Mouse (Mus musculus) CH12.LX (cell line): ENCODE measurements around the gene Hist1h3e. TPM values are rescaled to one million over a fixed set of nuclear protein-coding genes. Genes with fewer than 3 reads are reported as not detected.
A peak's percentile ranks its signal among the peaks of the same experiment; 100 is the strongest.

Source experiments
- DNase-seq: peaks from one replicate; pipeline ENCODE4 v3.0.0-alpha.2; 2013; ENCODE audit errors: extremely low read depth
- H3K27ac ChIP-seq: 2 replicates; pipeline ENCODE4 v1.5.1; 2012; ENCODE audit warnings: low read depth, mild to moderate bottlenecking, control low read depth, moderate library complexity; ENCODE audit not compliant: insufficient read depth
- H3K27me3 ChIP-seq: replicated peaks from 2 replicates; pipeline ENCODE3; 2012; ENCODE audit warnings: inconsistent platforms
- H3K36me3 ChIP-seq, 2 experiments: replicated peaks in 1 of 2; 2 replicates each; pipeline versions ENCODE3 to v1.6.1; 2012; ENCODE audit warnings: inconsistent platforms in 1 of 2, low read length in 1 of 2, mild to moderate bottlenecking in 1 of 2, mixed read lengths in 1 of 2, moderate library complexity in 1 of 2; ENCODE audit not compliant: control insufficient read depth in 1 of 2, insufficient read depth in 1 of 2
- H3K4me1 ChIP-seq, 2 experiments: 2 replicates each; pipeline ENCODE4 v1.6.1; 2012; ENCODE audit warnings: inconsistent platforms in 1 of 2, moderate library complexity in 1 of 2; ENCODE audit not compliant: insufficient read depth in 2 of 2, control insufficient read depth in 1 of 2
- H3K4me2 ChIP-seq: 2 replicates; pipeline ENCODE4 v1.6.1; 2012; ENCODE audit warnings: low read depth, mild to moderate bottlenecking, control low read depth; ENCODE audit not compliant: poor library complexity, insufficient read depth, severe bottlenecking
- H3K4me3 ChIP-seq, 3 experiments: fragments of 150-350 bp in 1 of 3; sonication (generic) in 1 of 3; replicated peaks in 1 of 3; 2 replicates each; pipeline versions ENCODE3 to v1.5.1; 2011 to 2012; ENCODE audit warnings: low read depth in 2 of 3, low read length in 2 of 3, mild to moderate bottlenecking in 2 of 3, moderate library complexity in 2 of 3, control low read depth in 1 of 3, improper control_type of control experiment in 1 of 3, inconsistent platforms in 1 of 3, mixed read lengths in 1 of 3; ENCODE audit not compliant: poor library complexity in 1 of 3
- H3K79me2 ChIP-seq: replicated peaks from 2 replicates; pipeline ENCODE4 v1.6.1; 2012; ENCODE audit warnings: mild to moderate bottlenecking, moderate library complexity; ENCODE audit not compliant: control insufficient read depth, poor library complexity, insufficient read depth, severe bottlenecking; ENCODE audit errors: extremely low read depth
- H3K9ac ChIP-seq: 2 replicates; pipeline ENCODE4 v1.6.1; 2012; ENCODE audit warnings: low read depth, mild to moderate bottlenecking, control low read depth, moderate library complexity; ENCODE audit not compliant: insufficient read depth
- H3K9me3 ChIP-seq: replicated peaks from 2 replicates; pipeline ENCODE3; 2012; ENCODE audit warnings: low read length, inconsistent platforms, mixed read lengths
- BHLHE40 ChIP-seq: IDR thresholded peaks from 2 replicates; pipeline ENCODE4 v1.6.1; 2011; ENCODE audit warnings: mild to moderate bottlenecking, low read depth, low read length, improper control_type of control experiment
- CHD1 ChIP-seq: IDR thresholded peaks from 2 replicates; pipeline ENCODE4 v1.6.1; 2012; ENCODE audit warnings: low read depth, low read length, improper control_type of control experiment, inconsistent platforms
- E2F4 ChIP-seq: IDR thresholded peaks from 2 replicates; pipeline ENCODE4 v1.6.1; 2011; ENCODE audit warnings: low read depth, low read length, improper control_type of control experiment; ENCODE audit not compliant: insufficient replicate concordance
- ELF1 ChIP-seq: IDR thresholded peaks from 2 replicates; pipeline ENCODE4 v1.6.1; 2014; ENCODE audit warnings: low read depth, mild to moderate bottlenecking, inconsistent platforms, low read length, improper control_type of control experiment
- EP300 ChIP-seq: IDR thresholded peaks from 2 replicates; pipeline ENCODE4 v1.6.1; 2011; ENCODE audit warnings: low read length, improper control_type of control experiment
- IRF4 ChIP-seq: IDR thresholded peaks from 2 replicates; pipeline ENCODE4 v1.6.1; 2014; ENCODE audit warnings: low read depth, mild to moderate bottlenecking, inconsistent platforms, low read length, improper control_type of control experiment
- JUND ChIP-seq: conservative IDR thresholded peaks from 2 replicates; pipeline ENCODE4 v1.6.1; 2011; ENCODE audit warnings: low read depth, low read length, improper control_type of control experiment
- MAX ChIP-seq: IDR thresholded peaks from 2 replicates; pipeline ENCODE4 v1.6.1; 2011; ENCODE audit warnings: low read length, improper control_type of control experiment
- MYC ChIP-seq: IDR thresholded peaks from 2 replicates; pipeline ENCODE4 v1.6.1; 2011; ENCODE audit warnings: low read depth, mild to moderate bottlenecking, improper control_type of control experiment, low read length
- NELFE ChIP-seq: IDR thresholded peaks from 2 replicates; pipeline ENCODE4 v1.6.1; 2011; ENCODE audit warnings: low read depth, low read length, improper control_type of control experiment
- NRF1 ChIP-seq: IDR thresholded peaks from 2 replicates; pipeline ENCODE4 v1.6.1; 2014; ENCODE audit warnings: low read depth, mild to moderate bottlenecking, inconsistent platforms, low read length, improper control_type of control experiment, moderate library complexity
- SIN3A ChIP-seq: IDR thresholded peaks from 2 replicates; pipeline ENCODE4 v1.6.1; 2012; ENCODE audit warnings: low read length, improper control_type of control experiment, inconsistent platforms
- USF2 ChIP-seq: conservative IDR thresholded peaks from 2 replicates; pipeline ENCODE4 v1.6.1; 2011; ENCODE audit warnings: low read depth, low read length, improper control_type of control experiment
- ZC3H11A ChIP-seq: IDR thresholded peaks from 2 replicates; pipeline ENCODE4 v1.6.1; 2012; ENCODE audit warnings: low read depth, mild to moderate bottlenecking, inconsistent platforms, low read length, improper control_type of control experiment
- ZNF384 ChIP-seq: IDR thresholded peaks from 2 replicates; pipeline ENCODE4 v1.6.1; 2012; ENCODE audit warnings: low read depth, low read length, improper control_type of control experiment, inconsistent platforms
- dilution Hi-C: fragments of 300-500 bp; cut with MboI; formaldehyde crosslinking; loops from 2 replicates; pipeline ENCODE4 v1.14.3; 2020; ENCODE audit warnings: low sequenced_read_pairs; ENCODE audit not compliant: extremely low pct_unique_long_range_greater_than_20kb, extremely low pct_ligation_motif_present
- in situ Hi-C: fragments of 300-500 bp; cut with MboI; formaldehyde crosslinking; loops from 3 replicates; pipeline ENCODE4 v1.14.3; 2019; ENCODE audit warnings: low sequenced_read_pairs, low pct_ligation_motif_present, low pct_unique_long_range_greater_than_20kb, mixed read lengths
- polyA plus RNA-seq: library from polyadenylated mRNA; unstranded; fragments of >175 nt; gene quantifications from 2 replicates; pipeline ENCODE4 v1.2.1, GENCODE M21; 2012; ENCODE audit warnings: low read depth; ENCODE audit not compliant: insufficient read length
- total RNA-seq, 2 experiments: library from RNA; depleted of rRNA; stranded (reverse); fragments of 300-350 nt in 1 of 2; fragments of >200 nt in 1 of 2; gene quantifications; 2 replicates each; pipeline ENCODE4 v1.2.3; 2012 to 2014

The Hist1h3e gene
- total and polyA plus RNA-seq, 3 experiments, result 3.1 to 1,484 (median 24.2) TPM

DNA sequence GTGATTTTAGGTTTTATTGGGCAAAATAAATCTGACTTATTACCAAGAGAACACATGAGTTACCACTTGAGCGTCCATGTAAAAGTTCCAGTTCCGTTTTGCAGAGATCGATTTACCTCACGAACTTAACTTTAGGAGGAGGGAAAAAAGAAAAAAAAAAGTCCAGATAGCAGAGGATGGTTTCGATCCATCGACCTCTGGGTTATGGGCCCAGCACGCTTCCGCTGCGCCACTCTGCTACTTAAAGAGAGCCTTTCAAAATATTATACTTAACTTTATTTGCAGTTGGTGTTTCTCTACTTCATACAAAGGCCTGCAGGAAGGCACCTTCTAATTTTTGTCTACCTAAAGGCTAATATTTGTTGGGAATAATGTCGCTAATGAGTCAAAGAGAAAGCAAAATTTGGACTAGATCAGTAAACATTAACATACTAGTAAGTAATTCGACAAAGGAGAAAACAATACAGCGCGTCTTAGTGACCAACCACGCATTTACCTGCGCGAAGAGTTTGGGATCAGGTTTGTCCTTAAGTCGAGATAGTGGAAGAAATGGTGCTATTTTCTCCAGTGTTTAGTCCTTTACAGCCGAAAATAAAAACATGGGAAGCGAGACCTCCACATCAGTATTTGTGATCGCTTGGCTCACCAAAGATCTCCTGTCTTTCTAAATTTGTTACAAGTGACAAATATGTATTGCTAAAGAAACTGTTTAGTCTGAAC lies 31.8 kb downstream of the Hist1h3e start (continued):
- TF ChIP-seq ELF1 (peak; percentile 98), BHLHE40 (no peak)

DNA sequence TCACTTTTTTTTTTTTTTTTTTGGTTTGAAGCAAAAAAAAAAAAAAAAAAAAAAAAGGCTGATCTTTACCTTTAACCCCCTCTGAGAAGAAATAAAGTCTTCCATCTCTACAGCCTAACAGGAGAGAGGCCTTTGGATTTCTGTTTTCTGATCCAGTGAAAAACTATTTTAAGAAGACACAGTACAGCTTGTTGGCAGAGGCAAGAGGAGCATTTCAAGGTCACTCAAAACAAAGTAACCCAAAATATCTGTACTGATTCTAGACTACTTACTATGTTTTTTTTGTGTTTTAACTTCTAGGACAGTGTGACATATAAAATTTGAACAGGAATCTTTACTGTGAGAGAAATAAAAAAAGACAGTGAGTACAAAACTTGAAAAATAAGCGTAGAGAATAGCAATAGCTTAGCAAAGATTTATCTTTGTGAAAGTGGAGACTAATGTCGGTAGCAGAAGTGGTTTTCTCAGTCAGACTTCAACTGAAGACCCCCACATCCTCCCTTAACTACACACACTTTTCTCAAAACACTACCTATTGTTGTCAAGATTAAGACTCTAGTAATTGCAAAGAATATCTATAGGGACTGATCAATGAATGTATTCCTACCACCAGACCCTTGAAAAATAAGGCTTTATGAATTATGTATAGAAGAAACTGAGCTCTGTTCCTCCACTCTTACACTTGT lies 32.5 kb downstream of the Hist1h3e start:
- no peaks in the 10 kb centered on the region for H3K79me2 ChIP-seq
- H3K27ac ChIP-seq, result no peak overlapping the region
- DNase-seq, result no peak
- H3K36me3 ChIP-seq, result no peaks in the 10 kb centered on the region
- in situ Hi-C loops, result loop anchor here (10.0 kb wide), 1 partner anchor 1495 kb away; the partner anchor contains the start of genes Hist1h2ah and Hist1h2bk
- peak overlapping the region; percentile 87; the same call in 1 of the 2 replicates for H3K4me2 ChIP-seq
- TF ChIP-seq CHD1 (peak; percentile 85), NRF1 (no peak), IRF4 (peak; percentile 59), SIN3A (0 out of 2 replicates have a peak, but pooled peaks have one; percentile 12), ZC3H11A (no peak), JUND (0 out of 2 replicates have a peak, but pooled peaks have one; percentile 26), USF2 (no peak), EP300 (peak; percentile 72), BHLHE40 (0 out of 2 replicates have a peak, but pooled peaks have one; percentile 16), NELFE (0 out of 2 replicates have a peak, but pooled peaks have one; percentile 18), ZNF384 (peak; percentile 85), MAX (0 out of 2 replicates have a peak, but pooled peaks have one; percentile 35)
- H3K27me3 ChIP-seq, result no peaks in the 10 kb centered on the region
- no peaks in the 10 kb centered on the region for H3K9me3 ChIP-seq
- peaks cover 7 to 38% of the 10 kb centered on the region in 2 experiments for H3K4me1 ChIP-seq
- H3K4me3 ChIP-seq, result peak overlapping the region; percentile 20 to 45 (median 37)
- H3K9ac ChIP-seq, result peak overlapping the region; percentile 89
- dilution Hi-C loops, result no loop called here

DNA sequence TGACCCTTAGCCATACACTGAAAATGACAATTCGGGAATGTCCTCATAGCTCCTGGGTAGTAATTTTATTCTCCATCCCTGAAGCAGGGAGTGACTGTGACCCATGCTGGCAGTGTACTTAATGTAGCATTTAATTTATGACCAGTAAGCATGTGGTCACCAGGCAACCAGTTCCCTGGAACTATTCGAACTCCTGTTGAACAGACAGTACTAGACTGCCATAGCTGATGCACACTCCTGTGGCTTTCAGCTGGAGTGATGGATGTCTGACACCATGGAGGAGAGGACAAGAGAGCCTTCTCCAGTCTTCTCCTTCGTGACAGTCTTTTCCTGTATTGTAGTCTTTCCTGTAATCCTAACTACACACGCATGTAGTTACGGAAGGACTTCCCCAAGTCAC lies 33.2 kb downstream of the Hist1h3e start:
- no peak for TF ChIP-seq MYC
- no peak for TF ChIP-seq EP300
- TF ChIP-seq E2F4, result no peak
- no peak for TF ChIP-seq JUND
- TF ChIP-seq IRF4, result no peak
- H3K4me1 ChIP-seq, result peaks cover 7 to 44% of the 10 kb centered on the region in 2 experiments
- dilution Hi-C loops (no loop called here), in situ Hi-C loops (loop anchor here (10.0 kb wide), 1 partner anchor 1494 kb away; the partner anchor contains the start of genes Hist1h2ah and Hist1h2bk)
- DNase-seq, result no peak
- no peak overlapping the region for H3K4me3 ChIP-seq
- H3K4me2 ChIP-seq, result peak overlapping the region; percentile 82; the same call in 1 of the 2 replicates
- no peaks in the 10 kb centered on the region for H3K9me3 ChIP-seq
- no peaks in the 10 kb centered on the region for H3K27me3 ChIP-seq
- no peak overlapping the region for H3K27ac ChIP-seq
- H3K36me3 ChIP-seq, result no peaks in the 10 kb centered on the region
- no peak overlapping the region; the same call in 1 of the 2 replicates for H3K9ac ChIP-seq
- H3K79me2 ChIP-seq, result no peaks in the 10 kb centered on the region
